Mouse (Mus musculus): ENCODE results near the gene Sec24a. TPM values are rescaled to one million over a fixed set of nuclear protein-coding genes. Genes with fewer than 3 reads are reported as not detected.
"Not testable (repeated sequence)": the region's sequence is repeated elsewhere in the genome, so short reads cannot be mapped to it uniquely, and the experiment has no call there.

The Sec24a gene
- polyA plus RNA-seq, 1 experiment from 2014 or later: 11.0 TPM

- Histone ChIP-seq H3K27ac (no peak overlapping the region), H3K4me3 (no peak overlapping the region), H3K36me3 (ENCODE audit: poor library complexity, severe bottlenecking) (peaks cover 73% of the 10 kb centered on the region), H3K9ac (no peak overlapping the region), H3K27me3 (no peaks in the 10 kb centered on the region), H3K4me1 (no peaks in the 10 kb centered on the region), H3K4me2 (no peak overlapping the region), H3K9me3 (replicated peaks) (no peaks in the 10 kb centered on the region)
- no peak for ATAC-seq
- 95% methylated on average over 10 of the region's 10 CpGs for WGBS
Measured at GRCm38 (mm10) chr11:51706451-51706850, 57.0 kb downstream of the Sec24a start.

- H3K27ac ChIP-seq: no peak overlapping the region
- WGBS: 68% methylated on average over 10 of the region's 10 CpGs
- no peaks in the 10 kb centered on the region for H3K27me3 ChIP-seq
- ATAC-seq: no peak
- H3K9ac ChIP-seq: no peak overlapping the region
- H3K36me3 ChIP-seq (ENCODE audit: poor library complexity, severe bottlenecking): peaks cover 78% of the 10 kb centered on the region
- no peak overlapping the region for H3K4me2 ChIP-seq
- no peaks in the 10 kb centered on the region for H3K4me1 ChIP-seq
- H3K4me3 ChIP-seq: no peak overlapping the region
- no peaks in the 10 kb centered on the region for H3K9me3 ChIP-seq (replicated peaks)
Measured at GRCm38 (mm10) chr11:51703379-51703998, 59.9 kb downstream of the Sec24a start.

DNA sequence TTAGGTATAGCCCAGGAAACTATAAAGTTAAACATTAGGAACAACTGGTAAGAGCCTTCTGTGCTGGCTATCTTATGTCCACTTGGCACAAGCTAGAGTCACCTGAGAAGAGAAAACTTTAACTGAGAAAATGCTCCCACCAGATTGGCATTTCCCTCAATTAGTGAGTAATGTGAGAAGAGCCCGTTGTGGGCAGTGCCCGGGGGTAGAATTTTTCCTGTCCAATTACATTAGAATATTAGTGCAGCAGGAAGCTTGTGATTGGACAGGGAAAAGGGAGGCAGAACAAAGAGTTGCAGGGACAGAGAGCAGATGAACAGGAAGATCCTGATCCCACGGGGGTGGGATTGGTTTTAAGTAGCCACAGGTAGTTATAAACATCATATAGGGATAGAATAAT is 60.6 kb downstream of the Sec24a start:
- Histone ChIP-seq H3K27ac (no peak overlapping the region), H3K9ac (no peak overlapping the region), H3K27me3 (no peaks in the 10 kb centered on the region), H3K36me3 (ENCODE audit: poor library complexity, severe bottlenecking) (peaks cover 79% of the 10 kb centered on the region), H3K4me3 (no peak overlapping the region), H3K4me2 (no peak overlapping the region), H3K9me3 (replicated peaks) (no peaks in the 10 kb centered on the region), H3K4me1 (no peaks in the 10 kb centered on the region)
- 68% methylated on average over 3 of the region's 3 CpGs for WGBS
- ATAC-seq: no peak

DNA sequence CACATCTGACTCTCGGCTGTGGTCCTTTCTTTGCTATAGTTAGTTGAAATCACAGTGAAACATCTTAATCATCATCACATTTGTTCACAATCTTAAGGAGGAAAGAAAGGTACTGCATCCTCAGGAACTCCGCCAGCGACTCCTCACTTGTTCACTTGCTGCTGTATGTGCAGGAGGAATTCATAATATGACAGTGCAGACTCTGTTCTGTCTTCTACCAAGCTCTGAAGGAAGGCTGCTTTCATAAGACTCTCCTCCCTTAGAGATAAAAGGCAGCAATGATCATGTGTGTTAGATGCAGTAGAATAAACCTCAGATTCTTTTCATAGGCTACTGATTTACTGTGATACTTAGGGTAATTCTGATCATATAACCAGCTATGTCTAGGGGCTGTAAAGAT is 68.5 kb downstream of the Sec24a start:
- 95% methylated on average over 3 of the region's 3 CpGs for WGBS
- H3K36me3 ChIP-seq (ENCODE audit: poor library complexity, severe bottlenecking): peaks cover 33% of the 10 kb centered on the region
- H3K9ac ChIP-seq: no peak overlapping the region

DNA sequence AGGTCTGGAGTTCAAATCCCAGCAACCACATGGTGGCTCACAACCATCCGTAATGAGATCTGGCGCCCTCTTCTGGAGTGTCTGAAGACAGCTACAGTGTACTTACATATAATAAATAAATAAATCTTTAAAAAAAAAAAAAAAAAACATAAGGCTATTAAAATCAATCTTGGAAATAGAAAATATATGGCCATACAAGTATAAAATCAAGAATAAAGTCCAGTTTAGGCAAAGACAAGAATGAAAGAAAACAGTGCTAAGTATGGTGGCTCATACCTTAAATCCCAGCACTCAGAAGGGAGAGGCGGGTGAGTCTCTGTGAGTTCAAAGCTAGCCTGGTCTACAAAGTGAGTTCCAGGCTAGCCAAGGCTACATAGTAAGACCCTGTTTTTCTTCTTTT is 72.8 kb downstream of the Sec24a start:
- H3K4me1 ChIP-seq; H3K4me3 ChIP-seq; H3K27me3 ChIP-seq; H3K9me3 ChIP-seq (replicated peaks); H3K36me3 ChIP-seq (ENCODE audit: poor library complexity, severe bottlenecking); H3K27ac ChIP-seq; H3K9ac ChIP-seq; ATAC-seq; H3K4me2 ChIP-seq: not testable (repeated sequence)
- 61% methylated on average over 3 of the region's 3 CpGs for WGBS

More for the DNA sequence above, 68.5 kb downstream of the Sec24a start:
- H3K4me3 ChIP-seq: no peak overlapping the region
- H3K4me1 ChIP-seq: no peaks in the 10 kb centered on the region
- ATAC-seq: no peak
- H3K27me3 ChIP-seq: no peaks in the 10 kb centered on the region
- H3K27ac ChIP-seq: no peak overlapping the region
- no peak overlapping the region for H3K4me2 ChIP-seq
- no peaks in the 10 kb centered on the region for H3K9me3 ChIP-seq (replicated peaks)

- H3K4me1 ChIP-seq: peaks cover 10% of the 10 kb centered on the region
- no peaks in the 10 kb centered on the region for H3K27me3 ChIP-seq
- no peaks in the 10 kb centered on the region for H3K9me3 ChIP-seq (replicated peaks)
- peak overlapping the region; percentile 99 for H3K27ac ChIP-seq
- no peak for ATAC-seq
- WGBS: 24% methylated on average over 6 of the region's 6 CpGs
- H3K36me3 ChIP-seq (ENCODE audit: poor library complexity, severe bottlenecking): peaks cover 11% of the 10 kb centered on the region; the same call in 1 of the 2 replicates
- H3K4me3 ChIP-seq: peak overlapping the region; percentile 60
- peak overlapping the region; percentile 78 for H3K9ac ChIP-seq
- peak overlapping the region; percentile 69 for H3K4me2 ChIP-seq
Measured at GRCm38 (mm10) chr11:51689343-51689742, 74.1 kb downstream of the Sec24a start.

- H3K9ac ChIP-seq: peak within 1 kb of the TSS; percentile 78
- H3K36me3 ChIP-seq (ENCODE audit: poor library complexity, severe bottlenecking): peaks cover 11% of the 10 kb centered on the region; the same call in 1 of the 2 replicates
- H3K27me3 ChIP-seq: no peaks in the 10 kb centered on the region
- H3K9me3 ChIP-seq (replicated peaks): no peaks in the 10 kb centered on the region
- ATAC-seq: peak; percentile 99
- peaks cover 10% of the 10 kb centered on the region for H3K4me1 ChIP-seq
- WGBS: under 1% methylated on average over 60 of the region's 60 CpGs
- H3K27ac ChIP-seq: peak within 1 kb of the TSS; percentile 99
- H3K4me3 ChIP-seq: peak within 1 kb of the TSS; percentile 60
- peak within 1 kb of the TSS; percentile 69 for H3K4me2 ChIP-seq
Measured at GRCm38 (mm10) chr11:51688330-51689328, 74.8 kb downstream of the Sec24a start, which contains the start of gene 0610009B22Rik. Gene 0610009B22Rik (minus strand): TSS chr11:51688874.

DNA sequence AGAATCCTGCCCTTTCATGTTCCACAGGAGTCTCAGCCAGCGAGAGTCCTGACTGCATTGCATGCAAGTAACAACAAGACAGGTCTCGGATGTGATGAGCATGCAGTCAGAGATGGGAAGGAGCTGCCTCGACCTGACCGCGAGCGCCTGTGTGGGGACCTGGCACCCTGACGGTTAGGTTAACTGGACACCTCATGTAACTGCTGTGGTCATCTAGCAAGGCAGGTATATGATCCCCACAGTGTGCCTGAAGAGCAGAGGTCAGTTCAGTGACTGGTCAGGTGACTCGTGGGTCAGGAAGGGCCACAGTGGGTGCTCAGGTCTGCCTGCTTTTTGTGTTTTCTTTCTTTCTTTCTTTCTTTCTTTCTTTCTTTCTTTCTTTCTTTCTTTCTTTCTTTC is 81.5 kb downstream of the Sec24a start:
- H3K4me2 ChIP-seq: no peak overlapping the region
- 56% methylated on average over 8 of the region's 8 CpGs for WGBS
- peaks cover 11% of the 10 kb centered on the region; the same call in 1 of the 2 replicates for H3K36me3 ChIP-seq (ENCODE audit: poor library complexity, severe bottlenecking)
- no peaks in the 10 kb centered on the region for H3K27me3 ChIP-seq
- 0 out of 2 replicates have a peak, but pooled peaks cover 3% of the 10 kb centered on the region for H3K4me1 ChIP-seq
- no peaks in the 10 kb centered on the region for H3K9me3 ChIP-seq (replicated peaks)
- H3K4me3 ChIP-seq: no peak overlapping the region
- H3K27ac ChIP-seq: no peak overlapping the region
- peak overlapping the region; percentile 12; the same call in 1 of the 2 replicates for H3K9ac ChIP-seq
- no peak for ATAC-seq

- Histone ChIP-seq H3K27ac (no peak overlapping the region), H3K9ac (no peak overlapping the region; the same call in 1 of the 2 replicates), H3K4me3 (no peak overlapping the region), H3K9me3 (replicated peaks) (no peaks in the 10 kb centered on the region), H3K4me1 (no peaks in the 10 kb centered on the region), H3K4me2 (peak overlapping the region; percentile 1; the same call in 1 of the 2 replicates), H3K27me3 (no peaks in the 10 kb centered on the region), H3K36me3 (ENCODE audit: poor library complexity, severe bottlenecking) (peaks cover 11% of the 10 kb centered on the region; the same call in 1 of the 2 replicates)
- ATAC-seq: no peak
- WGBS: 36% methylated on average over 13 of the region's 13 CpGs
Measured at GRCm38 (mm10) chr11:51681324-51681975, 82.0 kb downstream of the Sec24a start.

DNA sequence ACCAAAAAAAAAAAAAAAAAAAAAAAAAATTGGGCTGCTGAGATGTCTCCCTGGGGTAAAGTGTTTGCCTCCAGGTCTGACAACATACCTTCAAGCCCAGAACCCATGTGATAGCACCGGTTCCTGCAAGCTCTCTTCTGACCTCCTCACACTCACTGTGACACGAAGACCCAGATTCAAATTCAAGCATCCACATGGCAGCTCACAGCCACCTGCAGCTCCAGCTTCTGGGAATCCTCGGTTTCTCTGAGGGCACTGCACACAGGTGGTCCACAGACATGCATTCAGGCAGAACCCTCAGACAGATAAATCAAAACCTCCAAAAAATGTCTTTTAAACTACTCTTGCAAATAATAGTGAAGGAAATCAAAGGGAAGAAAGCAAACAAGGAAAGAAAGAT is 84.0 kb downstream of the Sec24a start:
- H3K9ac ChIP-seq: no peak overlapping the region
- no peak for ATAC-seq
- H3K27ac ChIP-seq: no peak overlapping the region
- no peaks in the 10 kb centered on the region for H3K27me3 ChIP-seq
- H3K36me3 ChIP-seq (ENCODE audit: poor library complexity, severe bottlenecking): no peaks in the 10 kb centered on the region
- no peaks in the 10 kb centered on the region for H3K9me3 ChIP-seq (replicated peaks)
- no peak overlapping the region for H3K4me2 ChIP-seq
- 81% methylated on average over 3 of the region's 3 CpGs for WGBS
- H3K4me3 ChIP-seq: no peak overlapping the region
- H3K4me1 ChIP-seq: no peaks in the 10 kb centered on the region

GRCm38 (mm10) chr11:51677737-51678418 is 85.6 kb downstream of the Sec24a start:
- no peaks in the 10 kb centered on the region for H3K36me3 ChIP-seq (ENCODE audit: poor library complexity, severe bottlenecking)
- no peak for ATAC-seq
- no peaks in the 10 kb centered on the region for H3K4me1 ChIP-seq
- H3K9ac ChIP-seq: no peak overlapping the region
- no peak overlapping the region for H3K4me2 ChIP-seq
- no peaks in the 10 kb centered on the region for H3K9me3 ChIP-seq (replicated peaks)
- H3K27me3 ChIP-seq: no peaks in the 10 kb centered on the region
- no peak overlapping the region for H3K27ac ChIP-seq
- H3K4me3 ChIP-seq: no peak overlapping the region
- WGBS: 77% methylated on average over 6 of the region's 6 CpGs
